Mouse (Mus musculus): ENCODE measurements around the gene Zbtb22. TPM values are rescaled to one million over a fixed set of nuclear protein-coding genes. Genes with fewer than 3 reads are reported as not detected.

Gene Zbtb22
- polyA plus RNA-seq, 1 experiment: 134 TPM

DNA sequence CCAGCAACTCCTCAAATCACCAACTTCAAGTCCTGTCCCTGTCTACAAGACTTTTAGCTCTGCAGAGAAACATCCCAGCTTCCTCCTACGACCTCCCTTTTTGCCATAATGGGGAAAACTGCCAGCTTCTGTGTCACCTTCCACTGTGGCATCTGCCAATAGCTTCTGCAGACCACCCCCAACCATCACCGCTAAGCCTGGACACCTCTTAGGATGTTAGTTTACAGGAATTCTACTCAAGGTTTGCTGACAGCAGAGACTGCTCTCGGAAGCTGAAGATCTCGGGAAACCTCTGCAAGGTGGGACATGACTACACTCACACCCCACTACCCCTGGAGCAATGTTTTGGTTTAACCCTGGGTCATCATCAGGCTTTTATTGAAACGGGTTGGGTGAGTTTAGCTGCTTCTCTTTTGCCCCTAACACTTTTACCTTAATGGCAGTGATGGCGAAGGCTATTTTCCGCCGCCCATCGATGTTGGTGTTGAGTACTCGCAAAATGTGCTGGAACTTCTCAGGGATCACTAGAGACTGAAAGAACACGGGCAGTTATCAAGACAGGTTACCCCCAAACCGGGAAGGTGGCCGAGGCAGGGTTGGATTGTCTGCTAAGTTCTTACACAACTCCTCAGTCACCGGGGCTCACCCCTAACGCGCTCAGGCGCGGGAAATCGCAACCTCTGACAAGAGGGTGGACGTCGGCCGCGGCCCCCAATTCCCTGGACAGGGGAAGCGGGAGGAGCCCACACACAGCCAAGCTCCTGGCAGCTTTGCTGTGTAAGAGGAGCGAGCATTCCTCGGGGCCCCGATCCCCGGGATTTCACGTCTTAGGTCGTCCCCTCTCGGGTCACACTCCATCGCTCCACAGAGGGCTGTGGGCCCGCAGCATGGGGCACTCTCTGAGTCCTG is 39.2 kb downstream of the Zbtb22 start:
- peaks cover 24% of the 10 kb centered on the region for H3K4me1 ChIP-seq (ENCODE audit: control insufficient read depth, insufficient read depth, insufficient read length, low read length)
- TF ChIP-seq POLR2A (IDR thresholded peaks at IDR 0.05; ENCODE audit: low read depth, low read length): no peak
- no peak for TF ChIP-seq CTCF (IDR thresholded peaks at IDR 0.05; ENCODE audit: extremely low read depth, insufficient read length, insufficient replicate concordance, low read depth, low read length)
- H3K36me3 ChIP-seq (ENCODE audit: control insufficient read depth, insufficient read depth, low read length): peaks cover 31% of the 10 kb centered on the region
- no peaks in the 10 kb centered on the region for H3K27me3 ChIP-seq (ENCODE audit: control insufficient read depth, insufficient read depth, low read length)
- peak overlapping the region; percentile 53 for H3K27ac ChIP-seq (ENCODE audit: insufficient read depth, low read depth, low read length)
- under 1% methylated on average over 33 of the region's 33 CpGs for WGBS
- peak overlapping the region; percentile 82 for H3K4me3 ChIP-seq (ENCODE audit: low read depth, low read length)

- Histone ChIP-seq H3K27me3 (ENCODE audit: control insufficient read depth, insufficient read depth, low read length) (no peaks in the 10 kb centered on the region), H3K27ac (ENCODE audit: insufficient read depth, low read depth, low read length) (peak within 1 kb of the TSS; percentile 79), H3K4me1 (ENCODE audit: control insufficient read depth, insufficient read depth, insufficient read length, low read length) (peaks cover 16% of the 10 kb centered on the region), H3K4me3 (ENCODE audit: low read depth, low read length) (peak within 1 kb of the TSS; percentile 83), H3K36me3 (ENCODE audit: control insufficient read depth, insufficient read depth, low read length) (peaks cover 34% of the 10 kb centered on the region)
- 0 out of 2 replicates have a peak, but pooled peaks have one; percentile 3 for TF ChIP-seq CTCF (IDR thresholded peaks at IDR 0.05; ENCODE audit: extremely low read depth, insufficient read length, insufficient replicate concordance, low read depth, low read length)
- TF ChIP-seq POLR2A (IDR thresholded peaks at IDR 0.05; ENCODE audit: low read depth, low read length): peak; percentile 93
- under 1% methylated on average over 50 of the region's 50 CpGs for WGBS
These were observed 40.0 kb downstream of the Zbtb22 start, which contains the start of the genes Vps52 and Rps18 for GRCm38 (mm10) chr17:33955555-33956214. TSS of gene Vps52 (plus strand) at chr17:33955812. TSS of gene Rps18 (minus strand) at chr17:33956001.

DNA sequence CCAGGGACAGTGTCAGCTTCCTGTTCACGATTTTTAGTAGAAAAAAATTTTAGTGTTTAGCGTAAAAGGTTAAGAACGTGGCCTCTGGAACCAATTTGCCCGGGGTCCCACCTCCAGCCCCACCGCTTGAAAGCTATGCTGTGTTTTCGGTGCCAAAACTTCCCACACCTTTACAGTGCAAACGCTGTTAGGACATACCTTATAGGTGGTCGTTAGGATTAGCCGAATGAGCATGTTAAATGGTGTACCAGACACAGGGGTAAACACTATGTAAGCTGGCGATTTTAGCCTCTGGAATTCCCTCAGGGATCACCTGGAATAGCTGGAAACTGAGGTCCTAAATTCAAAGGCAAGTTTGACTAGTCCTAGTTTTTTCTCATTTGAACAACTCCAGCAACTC is 40.6 kb downstream of the Zbtb22 start:
- H3K36me3 ChIP-seq (ENCODE audit: control insufficient read depth, insufficient read depth, low read length): peaks cover 39% of the 10 kb centered on the region
- H3K4me1 ChIP-seq (ENCODE audit: control insufficient read depth, insufficient read depth, insufficient read length, low read length): peaks cover 15% of the 10 kb centered on the region
- TF ChIP-seq POLR2A (IDR thresholded peaks at IDR 0.05; ENCODE audit: low read depth, low read length) (no peak), CTCF (IDR thresholded peaks at IDR 0.05; ENCODE audit: extremely low read depth, insufficient read length, insufficient replicate concordance, low read depth, low read length) (no peak)
- WGBS: 4% methylated on average over 10 of the region's 10 CpGs
- peak overlapping the region; percentile 79; the same call in 1 of the 2 replicates for H3K27ac ChIP-seq (ENCODE audit: insufficient read depth, low read depth, low read length)
- peak overlapping the region; percentile 83 for H3K4me3 ChIP-seq (ENCODE audit: low read depth, low read length)
- H3K27me3 ChIP-seq (ENCODE audit: control insufficient read depth, insufficient read depth, low read length): no peaks in the 10 kb centered on the region

GRCm38 (mm10) chr17:33957493-33957892 is 41.8 kb downstream of the Zbtb22 start:
- TF ChIP-seq POLR2A (IDR thresholded peaks at IDR 0.05; ENCODE audit: low read depth, low read length) (no peak), CTCF (IDR thresholded peaks at IDR 0.05; ENCODE audit: extremely low read depth, insufficient read length, insufficient replicate concordance, low read depth, low read length) (no peak)
- no peak overlapping the region for H3K4me3 ChIP-seq (ENCODE audit: low read depth, low read length)
- H3K27ac ChIP-seq (ENCODE audit: insufficient read depth, low read depth, low read length): no peak overlapping the region
- peaks cover 11% of the 10 kb centered on the region; the same call in 1 of the 2 replicates for H3K4me1 ChIP-seq (ENCODE audit: control insufficient read depth, insufficient read depth, insufficient read length, low read length)
- H3K27me3 ChIP-seq (ENCODE audit: control insufficient read depth, insufficient read depth, low read length): no peaks in the 10 kb centered on the region
- 80% methylated on average over 6 of the region's 6 CpGs for WGBS
- peaks cover 43% of the 10 kb centered on the region for H3K36me3 ChIP-seq (ENCODE audit: control insufficient read depth, insufficient read depth, low read length)

DNA sequence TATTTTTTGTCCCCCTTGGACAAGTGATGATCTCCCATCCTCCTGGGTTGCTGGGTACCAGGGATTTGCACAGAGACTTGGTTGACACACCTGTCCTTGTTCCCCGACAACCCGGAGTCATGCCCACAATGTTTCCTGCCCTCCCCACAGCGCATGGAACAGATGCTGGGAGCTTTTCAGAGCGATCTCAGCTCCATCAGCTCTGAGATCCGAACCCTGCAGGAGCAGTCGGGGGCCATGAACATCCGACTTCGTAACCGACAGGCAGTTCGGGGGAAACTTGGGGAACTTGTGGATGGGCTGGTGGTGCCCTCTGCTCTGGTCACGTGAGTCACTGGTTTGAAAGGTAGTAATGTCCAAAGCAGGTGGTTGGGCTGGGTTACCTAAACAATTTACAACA is 42.7 kb downstream of the Zbtb22 start:
- 96% methylated on average over 11 of the region's 11 CpGs for WGBS
- Histone ChIP-seq H3K4me1 (ENCODE audit: control insufficient read depth, insufficient read depth, insufficient read length, low read length) (peaks cover 5% of the 10 kb centered on the region; the same call in 1 of the 2 replicates), H3K27ac (ENCODE audit: insufficient read depth, low read depth, low read length) (no peak overlapping the region), H3K27me3 (ENCODE audit: control insufficient read depth, insufficient read depth, low read length) (no peaks in the 10 kb centered on the region), H3K4me3 (ENCODE audit: low read depth, low read length) (no peak overlapping the region), H3K36me3 (ENCODE audit: control insufficient read depth, insufficient read depth, low read length) (peaks cover 45% of the 10 kb centered on the region)
- TF ChIP-seq CTCF (IDR thresholded peaks at IDR 0.05; ENCODE audit: extremely low read depth, insufficient read length, insufficient replicate concordance, low read depth, low read length) (no peak), POLR2A (IDR thresholded peaks at IDR 0.05; ENCODE audit: low read depth, low read length) (no peak)

GRCm38 (mm10) chr17:33959135-33959534 is 43.4 kb downstream of the Zbtb22 start:
- 96% methylated on average over 13 of the region's 13 CpGs for WGBS
- Histone ChIP-seq H3K27ac (ENCODE audit: insufficient read depth, low read depth, low read length) (no peak overlapping the region), H3K4me1 (ENCODE audit: control insufficient read depth, insufficient read depth, insufficient read length, low read length) (peaks cover 4% of the 10 kb centered on the region; the same call in 1 of the 2 replicates), H3K27me3 (ENCODE audit: control insufficient read depth, insufficient read depth, low read length) (no peaks in the 10 kb centered on the region), H3K4me3 (ENCODE audit: low read depth, low read length) (no peak overlapping the region), H3K36me3 (ENCODE audit: control insufficient read depth, insufficient read depth, low read length) (peaks cover 42% of the 10 kb centered on the region)
- TF ChIP-seq POLR2A (IDR thresholded peaks at IDR 0.05; ENCODE audit: low read depth, low read length) (no peak), CTCF (IDR thresholded peaks at IDR 0.05; ENCODE audit: extremely low read depth, insufficient read length, insufficient replicate concordance, low read depth, low read length) (no peak)

- peaks cover 44% of the 10 kb centered on the region for H3K36me3 ChIP-seq (ENCODE audit: control insufficient read depth, insufficient read depth, low read length)
These were observed 44.2 kb downstream of the Zbtb22 start for GRCm38 (mm10) chr17:33959948-33960347.

More at GRCm38 (mm10) chr17:33959948-33960347, 44.2 kb downstream of the Zbtb22 start:
- Histone ChIP-seq H3K27ac (ENCODE audit: insufficient read depth, low read depth, low read length) (no peak overlapping the region), H3K4me3 (ENCODE audit: low read depth, low read length) (no peak overlapping the region), H3K27me3 (ENCODE audit: control insufficient read depth, insufficient read depth, low read length) (no peaks in the 10 kb centered on the region), H3K4me1 (ENCODE audit: control insufficient read depth, insufficient read depth, insufficient read length, low read length) (no peaks in the 10 kb centered on the region)
- WGBS: 93% methylated on average over 15 of the region's 15 CpGs
- TF ChIP-seq CTCF (IDR thresholded peaks at IDR 0.05; ENCODE audit: extremely low read depth, insufficient read length, insufficient replicate concordance, low read depth, low read length): no peak
- TF ChIP-seq POLR2A (IDR thresholded peaks at IDR 0.05; ENCODE audit: low read depth, low read length): no peak

Data from small intestine, adult 2 months (tissue).